Mouse (Mus musculus): ENCODE measurements around the gene Tceal7. TPM values are rescaled to one million over a fixed set of nuclear protein-coding genes. Genes with fewer than 3 reads are reported as not detected.

Gene Tceal7
- total and polyA plus RNA-seq, 3 experiments: not detected

DNA sequence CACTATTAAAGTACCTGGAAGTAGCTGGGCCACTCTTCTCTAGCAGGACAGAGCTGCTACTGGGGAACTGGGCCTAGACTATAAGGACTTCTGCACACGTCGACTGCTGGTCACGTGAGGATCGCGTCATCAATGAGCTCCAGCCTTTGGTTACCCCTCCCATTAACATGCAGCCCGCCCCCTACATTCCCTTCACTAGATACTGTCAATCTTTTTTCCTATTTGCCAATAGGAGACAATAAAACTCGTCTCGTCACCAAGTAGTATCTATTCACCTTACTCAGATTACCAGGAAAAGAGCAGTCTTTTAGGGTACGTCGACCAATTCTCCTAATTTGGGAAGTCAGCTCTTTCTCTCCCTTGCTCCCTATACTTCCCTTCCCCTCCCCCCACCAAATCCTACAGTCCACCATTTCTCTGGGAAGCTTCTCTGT is 42.4 kb upstream of the Tceal7 start, which contains the start of gene Tceal8:
TSS of gene Tceal8 (minus strand) at position 225 of the 434 bp plus-strand sequence.
- peak within 1 kb of the TSS; percentile 62 for H3K9ac ChIP-seq (ENCODE audit: insufficient read depth, low read depth)
- no peaks in the 10 kb centered on the region for H3K27me3 ChIP-seq (replicated peaks)
- no peaks in the 10 kb centered on the region for H3K4me1 ChIP-seq (ENCODE audit: control insufficient read depth in 1 of 2, insufficient read depth in 2 of 2)
- H3K79me2 ChIP-seq (replicated peaks; ENCODE audit: control insufficient read depth, extremely low read depth, insufficient read depth, poor library complexity, severe bottlenecking): no peaks in the 10 kb centered on the region
- dilution Hi-C loops (cut with MboI; ENCODE audit: extremely low pct_ligation_motif_present, extremely low pct_unique_long_range_greater_than_20kb, low sequenced_read_pairs): no loop called here
- peak within 1 kb of the TSS; percentile 52 for H3K4me2 ChIP-seq (ENCODE audit: insufficient read depth, low read depth, poor library complexity, severe bottlenecking)
- in situ Hi-C loops (cut with MboI; ENCODE audit: low pct_ligation_motif_present, low pct_unique_long_range_greater_than_20kb, low sequenced_read_pairs): no loop called here
- no peak for DNase-seq (ENCODE audit: extremely low read depth)
- H3K4me3 ChIP-seq (replicated peaks in 1 of 3; ENCODE audit: low read depth in 2 of 3, low read length in 2 of 3, poor library complexity in 1 of 3): peak within 1 kb of the TSS in 2 of 3 experiments; percentile 34 to 56
- no peaks in the 10 kb centered on the region for H3K36me3 ChIP-seq (replicated peaks in 1 of 2; ENCODE audit: control insufficient read depth in 1 of 2, insufficient read depth in 1 of 2, low read length in 1 of 2)
- no peak within 1 kb of the TSS for H3K27ac ChIP-seq (ENCODE audit: insufficient read depth, low read depth)
- TF ChIP-seq TBP (conservative IDR thresholded peaks at IDR 0.05; ENCODE audit: low read depth, low read length) (0 out of 2 replicates have a peak, but pooled peaks have one; percentile 54), POLR2A (IDR thresholded peaks at IDR 0.05; ENCODE audit: low read depth, low read length) (peak; percentile 61), NELFE (IDR thresholded peaks at IDR 0.05; ENCODE audit: low read depth, low read length) (0 out of 2 replicates have a peak, but pooled peaks have one; percentile 32), USF1 (IDR thresholded peaks at IDR 0.05; ENCODE audit: low read depth, low read length) (peak; percentile 85), JUN (IDR thresholded peaks at IDR 0.05; ENCODE audit: insufficient read depth, low read depth, low read length) (no peak), HCFC1 (IDR thresholded peaks at IDR 0.05; ENCODE audit: low read depth, low read length) (peak; percentile 35), MAX (IDR thresholded peaks at IDR 0.05; ENCODE audit: low read length) (peak; percentile 28; the same call in 1 of the 2 replicates), ZMIZ1 (IDR thresholded peaks at IDR 0.05; ENCODE audit: low read depth, low read length) (0 out of 2 replicates have a peak, but pooled peaks have one; percentile 34), KAT2A (IDR thresholded peaks at IDR 0.05; ENCODE audit: insufficient replicate concordance, low read length) (no peak), USF2 (conservative IDR thresholded peaks at IDR 0.05; ENCODE audit: low read depth, low read length) (peak; percentile 80), BHLHE40 (IDR thresholded peaks at IDR 0.05; ENCODE audit: low read depth, low read length) (peak; percentile 83), ETS1 (conservative IDR thresholded peaks at IDR 0.05; ENCODE audit: low read depth, low read length) (no peak)
- no peaks in the 10 kb centered on the region for H3K9me3 ChIP-seq (replicated peaks; ENCODE audit: low read length)

GRCm38 (mm10) chrX:136172786-136173185 is 41.8 kb upstream of the Tceal7 start:
- Histone ChIP-seq H3K36me3 (replicated peaks in 1 of 2; ENCODE audit: control insufficient read depth in 1 of 2, insufficient read depth in 1 of 2, low read length in 1 of 2) (no peaks in the 10 kb centered on the region), H3K9me3 (replicated peaks; ENCODE audit: low read length) (no peaks in the 10 kb centered on the region), H3K4me3 (replicated peaks in 1 of 3; ENCODE audit: low read depth in 2 of 3, low read length in 2 of 3, poor library complexity in 1 of 3) (no peak overlapping the region), H3K4me2 (ENCODE audit: insufficient read depth, low read depth, poor library complexity, severe bottlenecking) (no peak overlapping the region; the same call in 1 of the 2 replicates), H3K79me2 (replicated peaks; ENCODE audit: control insufficient read depth, extremely low read depth, insufficient read depth, poor library complexity, severe bottlenecking) (no peaks in the 10 kb centered on the region), H3K9ac (ENCODE audit: insufficient read depth, low read depth) (no peak overlapping the region), H3K27ac (ENCODE audit: insufficient read depth, low read depth) (no peak overlapping the region), H3K4me1 (ENCODE audit: control insufficient read depth in 1 of 2, insufficient read depth in 2 of 2) (no peaks in the 10 kb centered on the region), H3K27me3 (replicated peaks) (no peaks in the 10 kb centered on the region)
- dilution Hi-C loops (cut with MboI; ENCODE audit: extremely low pct_ligation_motif_present, extremely low pct_unique_long_range_greater_than_20kb, low sequenced_read_pairs): no loop called here
- TF ChIP-seq SIN3A (IDR thresholded peaks at IDR 0.05; ENCODE audit: low read length) (no peak), RCOR1 (conservative IDR thresholded peaks at IDR 0.05; ENCODE audit: low read depth, low read length) (no peak), USF2 (conservative IDR thresholded peaks at IDR 0.05; ENCODE audit: low read depth, low read length) (no peak)
- in situ Hi-C loops (cut with MboI; ENCODE audit: low pct_ligation_motif_present, low pct_unique_long_range_greater_than_20kb, low sequenced_read_pairs): no loop called here
- no peak for DNase-seq (ENCODE audit: extremely low read depth)

All from CH12.LX (cell line).